Mouse (Mus musculus): ENCODE data around the gene Tbrg4. TPM values are rescaled to one million over a fixed set of nuclear protein-coding genes. Genes with fewer than 3 reads are reported as not detected.
A peak's percentile ranks its signal among the peaks of the same experiment; 100 is the strongest.

Tbrg4 gene
- polyA plus RNA-seq (2012; rRNA removed): 190 and 191 TPM in 2 replicates

DNA sequence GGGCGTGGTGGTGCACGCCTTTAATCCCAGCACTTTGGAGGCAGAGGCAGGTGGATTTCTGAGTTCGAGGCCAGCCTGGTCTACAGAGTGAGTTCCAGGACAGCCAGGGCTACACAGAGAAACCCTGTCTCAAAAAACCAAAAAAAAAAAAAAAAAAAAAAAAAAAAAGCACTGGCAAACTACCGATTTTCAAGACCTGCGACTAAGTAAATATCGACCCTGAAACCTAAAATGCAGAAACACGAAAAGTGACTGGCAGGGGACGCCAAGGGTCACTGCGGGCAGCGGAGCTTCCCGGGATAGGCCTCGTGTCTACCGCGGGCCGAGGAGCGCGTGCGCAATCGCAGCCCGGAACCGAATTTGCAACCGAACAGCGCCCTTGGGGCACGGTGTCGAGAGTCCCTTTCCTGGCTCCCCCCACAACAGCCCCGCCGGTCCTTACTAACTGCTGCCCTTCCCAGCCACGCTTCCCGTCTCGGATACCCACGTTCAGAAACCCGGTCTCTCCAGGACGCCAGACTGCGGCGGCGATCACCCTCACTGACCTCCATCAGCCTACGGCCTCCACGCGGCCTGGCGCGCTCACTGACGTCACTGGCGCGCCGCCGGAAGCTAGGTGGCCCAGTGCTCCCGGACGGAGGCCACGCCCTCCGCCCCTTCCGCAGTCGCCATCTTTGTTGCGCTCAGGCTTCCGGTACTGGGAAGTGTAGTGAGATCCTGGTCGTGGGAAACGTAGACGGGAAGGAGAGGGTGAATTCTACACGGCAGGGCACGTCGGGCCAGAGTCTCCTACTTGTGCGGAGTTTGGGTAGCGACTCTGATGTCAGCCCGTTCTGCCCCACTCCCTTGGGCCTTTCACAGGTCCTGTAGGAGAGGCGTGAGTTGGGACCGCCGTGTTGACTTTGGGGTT lies at the start of gene Tbrg4:
Tbrg4 (minus strand) TSS at position 590 of the 910 bp plus-strand sequence.
- under 1% methylated on average over 66 of the region's 66 CpGs for WGBS
- Histone ChIP-seq H3K4me3 (ENCODE audit: control insufficient read depth, insufficient read depth, low read length) (peak within 1 kb of the TSS; percentile 93), H3K36me3 (ENCODE audit: control insufficient read depth, insufficient read depth, low read length) (peaks cover 20% of the 10 kb centered on the region), H3K27ac (ENCODE audit: control insufficient read depth, insufficient read depth, low read length) (peak within 1 kb of the TSS; percentile 62), H3K4me1 (replicated peaks; ENCODE audit: control insufficient read depth, insufficient read depth, low read length) (peaks cover 17% of the 10 kb centered on the region), H3K27me3 (ENCODE audit: control insufficient read depth, insufficient read depth, low read length) (no peaks in the 10 kb centered on the region)
- DNase-seq: peak; percentile 88
- peak; percentile 46; the same call in 1 of the 2 replicates for TF ChIP-seq CTCF (IDR thresholded peaks at IDR 0.05; ENCODE audit: borderline replicate concordance, control insufficient read depth, extremely low read depth, insufficient read depth, low read length, poor library complexity)
- TF ChIP-seq POLR2A (IDR thresholded peaks at IDR 0.05; ENCODE audit: control insufficient read depth, extremely low read depth, insufficient read depth, low read length, poor library complexity): peak; percentile 95

- no peak for DNase-seq
- no peaks in the 10 kb centered on the region for H3K36me3 ChIP-seq (ENCODE audit: control insufficient read depth, insufficient read depth, low read length)
- H3K27me3 ChIP-seq (ENCODE audit: control insufficient read depth, insufficient read depth, low read length): no peaks in the 10 kb centered on the region
- TF ChIP-seq CTCF (IDR thresholded peaks at IDR 0.05; ENCODE audit: borderline replicate concordance, control insufficient read depth, extremely low read depth, insufficient read depth, low read length, poor library complexity): no peak
- TF ChIP-seq POLR2A (IDR thresholded peaks at IDR 0.05; ENCODE audit: control insufficient read depth, extremely low read depth, insufficient read depth, low read length, poor library complexity): no peak
- H3K4me1 ChIP-seq (replicated peaks; ENCODE audit: control insufficient read depth, insufficient read depth, low read length): peaks cover 5% of the 10 kb centered on the region
- H3K27ac ChIP-seq (ENCODE audit: control insufficient read depth, insufficient read depth, low read length): no peak overlapping the region
- no peak overlapping the region for H3K4me3 ChIP-seq (ENCODE audit: control insufficient read depth, insufficient read depth, low read length)
- WGBS: 53% methylated on average over 7 of the region's 7 CpGs
Observed at GRCm38 (mm10) chr11:6675402-6675801, 49.5 kb upstream of the Tbrg4 start.

- Histone ChIP-seq H3K4me3 (ENCODE audit: control insufficient read depth, insufficient read depth, low read length) (no peak overlapping the region), H3K36me3 (ENCODE audit: control insufficient read depth, insufficient read depth, low read length) (no peaks in the 10 kb centered on the region), H3K27me3 (ENCODE audit: control insufficient read depth, insufficient read depth, low read length) (no peaks in the 10 kb centered on the region), H3K4me1 (replicated peaks; ENCODE audit: control insufficient read depth, insufficient read depth, low read length) (no peaks in the 10 kb centered on the region; the same call in 1 of the 2 replicates), H3K27ac (ENCODE audit: control insufficient read depth, insufficient read depth, low read length) (no peak overlapping the region)
- DNase-seq: no peak
- TF ChIP-seq POLR2A (IDR thresholded peaks at IDR 0.05; ENCODE audit: control insufficient read depth, extremely low read depth, insufficient read depth, low read length, poor library complexity) (no peak), CTCF (IDR thresholded peaks at IDR 0.05; ENCODE audit: borderline replicate concordance, control insufficient read depth, extremely low read depth, insufficient read depth, low read length, poor library complexity) (no peak)
- WGBS: 95% methylated on average over 9 of the region's 9 CpGs
Observed at GRCm38 (mm10) chr11:6674701-6675100, 48.8 kb upstream of the Tbrg4 start.

- Histone ChIP-seq H3K27me3 (ENCODE audit: control insufficient read depth, insufficient read depth, low read length) (no peaks in the 10 kb centered on the region), H3K27ac (ENCODE audit: control insufficient read depth, insufficient read depth, low read length) (no peak overlapping the region), H3K36me3 (ENCODE audit: control insufficient read depth, insufficient read depth, low read length) (no peaks in the 10 kb centered on the region), H3K4me1 (replicated peaks; ENCODE audit: control insufficient read depth, insufficient read depth, low read length) (peaks cover 4% of the 10 kb centered on the region), H3K4me3 (ENCODE audit: control insufficient read depth, insufficient read depth, low read length) (no peak overlapping the region)
- WGBS: 94% methylated on average over 4 of the region's 4 CpGs
- DNase-seq: no peak
- TF ChIP-seq CTCF (IDR thresholded peaks at IDR 0.05; ENCODE audit: borderline replicate concordance, control insufficient read depth, extremely low read depth, insufficient read depth, low read length, poor library complexity) (no peak), POLR2A (IDR thresholded peaks at IDR 0.05; ENCODE audit: control insufficient read depth, extremely low read depth, insufficient read depth, low read length, poor library complexity) (no peak)
Observed at GRCm38 (mm10) chr11:6670826-6671225, 45.0 kb upstream of the Tbrg4 start.

- Histone ChIP-seq H3K4me1 (replicated peaks; ENCODE audit: control insufficient read depth, insufficient read depth, low read length) (peaks cover 4% of the 10 kb centered on the region), H3K27ac (ENCODE audit: control insufficient read depth, insufficient read depth, low read length) (no peak overlapping the region), H3K36me3 (ENCODE audit: control insufficient read depth, insufficient read depth, low read length) (no peaks in the 10 kb centered on the region), H3K27me3 (ENCODE audit: control insufficient read depth, insufficient read depth, low read length) (no peaks in the 10 kb centered on the region), H3K4me3 (ENCODE audit: control insufficient read depth, insufficient read depth, low read length) (no peak overlapping the region)
- 63% methylated on average over 2 of the region's 2 CpGs for WGBS
- no peak for DNase-seq
- no peak for TF ChIP-seq POLR2A (IDR thresholded peaks at IDR 0.05; ENCODE audit: control insufficient read depth, extremely low read depth, insufficient read depth, low read length, poor library complexity)
- no peak for TF ChIP-seq CTCF (IDR thresholded peaks at IDR 0.05; ENCODE audit: borderline replicate concordance, control insufficient read depth, extremely low read depth, insufficient read depth, low read length, poor library complexity)
Observed at GRCm38 (mm10) chr11:6670044-6670443, 44.2 kb upstream of the Tbrg4 start.

DNA sequence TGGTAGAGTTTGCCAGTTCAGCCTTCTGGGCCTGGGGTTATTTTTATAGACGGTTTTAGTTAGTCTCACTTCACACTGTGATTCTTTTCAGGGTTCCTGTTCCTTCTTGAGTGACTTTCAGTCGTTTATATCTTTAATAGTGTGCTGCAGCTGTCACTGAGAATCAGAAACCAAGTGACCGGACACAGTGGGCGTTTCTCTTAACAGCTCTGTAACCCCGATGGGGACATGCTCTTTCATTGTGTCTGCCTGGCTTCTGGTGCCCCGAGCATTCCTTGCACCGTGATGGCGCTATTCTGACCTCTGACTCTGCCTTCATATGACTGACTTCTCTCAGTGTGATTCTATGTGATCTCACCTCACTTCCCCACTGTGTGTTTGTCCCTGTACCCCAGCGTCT lies 43.2 kb upstream of the Tbrg4 start:
- TF ChIP-seq POLR2A (IDR thresholded peaks at IDR 0.05; ENCODE audit: control insufficient read depth, extremely low read depth, insufficient read depth, low read length, poor library complexity) (no peak), CTCF (IDR thresholded peaks at IDR 0.05; ENCODE audit: borderline replicate concordance, control insufficient read depth, extremely low read depth, insufficient read depth, low read length, poor library complexity) (no peak)
- H3K36me3 ChIP-seq (ENCODE audit: control insufficient read depth, insufficient read depth, low read length): no peaks in the 10 kb centered on the region
- 76% methylated on average over 9 of the region's 9 CpGs for WGBS
- H3K27me3 ChIP-seq (ENCODE audit: control insufficient read depth, insufficient read depth, low read length): no peaks in the 10 kb centered on the region
- no peak for DNase-seq
- H3K4me1 ChIP-seq (replicated peaks; ENCODE audit: control insufficient read depth, insufficient read depth, low read length): peaks cover 8% of the 10 kb centered on the region
- no peak overlapping the region for H3K4me3 ChIP-seq (ENCODE audit: control insufficient read depth, insufficient read depth, low read length)
- no peak overlapping the region for H3K27ac ChIP-seq (ENCODE audit: control insufficient read depth, insufficient read depth, low read length)

All from thymus, adult 2 months (tissue).